Mouse (Mus musculus) gastrocnemius, adult 2 months (tissue): ENCODE results near the gene Erap1. TPM values are rescaled to one million over a fixed set of nuclear protein-coding genes. Genes with fewer than 3 reads are reported as not detected.

Experiments
- DNase-seq: peaks from one replicate; pipeline ENCODE4 v3.0.0; 2022
- H3K27ac ChIP-seq: fragments of 200-600 bp; 2 replicates; pipeline ENCODE4 v1.8.1; 2022; ENCODE audit warnings: mild to moderate bottlenecking
- H3K4me3 ChIP-seq: fragments of 200-600 bp; 2 replicates; pipeline ENCODE4 v1.8.1; 2022; ENCODE audit warnings: mild to moderate bottlenecking, moderate library complexity
- CTCF ChIP-seq: fragments of 200-600 bp; IDR thresholded peaks from 2 replicates; pipeline ENCODE4 v1.8.1; 2022; ENCODE audit warnings: antibody characterized with exemption, mild to moderate bottlenecking, moderate library complexity
- intact Hi-C: fragments of 180-260 bp; cut with DNase I; formaldehyde crosslinking; loops from one replicate; pipeline ENCODE4 v1.15.1; 2025
- total RNA-seq, 2 experiments: library from RNA; stranded (reverse); gene quantifications; 2 replicates each; pipeline ENCODE4 v1.2.3; 2021

Erap1 gene
- total RNA-seq, 2 experiments from 2014 or later: 23.5 to 37.2 TPM

GRCm38 (mm10) chr13:74696225-74696624 lies 56.9 kb downstream of the Erap1 start:
- intact Hi-C loops: no loop called here
- no peak overlapping the region for H3K4me3 ChIP-seq
- TF ChIP-seq CTCF: no peak
- H3K27ac ChIP-seq: no peak overlapping the region
- DNase-seq: no peak

- DNase-seq: no peak
- Histone ChIP-seq H3K4me3 (no peak overlapping the region), H3K27ac (no peak overlapping the region)
- no peak for TF ChIP-seq CTCF
- intact Hi-C loops: no loop called here
Observed at GRCm38 (mm10) chr13:74719002-74719401, 79.6 kb downstream of the Erap1 start.

- intact Hi-C loops: no loop called here
- TF ChIP-seq CTCF: no peak
- H3K27ac ChIP-seq: no peak overlapping the region
- no peak for DNase-seq
- H3K4me3 ChIP-seq: no peak overlapping the region
Observed at GRCm38 (mm10) chr13:74733726-74734125, 94.4 kb downstream of the Erap1 start.

DNA sequence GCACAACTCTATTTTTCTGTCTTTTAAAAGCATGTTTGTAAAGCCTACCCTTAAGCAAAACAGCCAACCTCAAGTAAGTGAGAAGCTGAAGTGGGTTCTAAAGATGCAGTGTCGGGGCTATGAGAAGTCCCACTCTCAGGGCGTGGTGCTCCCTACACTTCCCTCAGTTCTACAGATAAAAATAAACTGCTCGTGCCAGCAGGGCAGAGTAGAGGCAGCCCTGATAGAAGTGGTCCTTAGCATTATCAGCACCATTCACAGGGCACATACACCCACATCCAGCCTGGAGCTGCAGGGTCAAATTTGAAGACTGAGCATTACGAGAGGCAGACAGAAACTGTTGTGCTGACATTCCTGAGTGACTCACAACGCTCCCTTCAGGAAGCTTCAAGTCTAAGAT lies 96.5 kb downstream of the Erap1 start:
- no peak for TF ChIP-seq CTCF
- no peak overlapping the region for H3K27ac ChIP-seq
- intact Hi-C loops: no loop called here
- H3K4me3 ChIP-seq: no peak overlapping the region
- no peak for DNase-seq

DNA sequence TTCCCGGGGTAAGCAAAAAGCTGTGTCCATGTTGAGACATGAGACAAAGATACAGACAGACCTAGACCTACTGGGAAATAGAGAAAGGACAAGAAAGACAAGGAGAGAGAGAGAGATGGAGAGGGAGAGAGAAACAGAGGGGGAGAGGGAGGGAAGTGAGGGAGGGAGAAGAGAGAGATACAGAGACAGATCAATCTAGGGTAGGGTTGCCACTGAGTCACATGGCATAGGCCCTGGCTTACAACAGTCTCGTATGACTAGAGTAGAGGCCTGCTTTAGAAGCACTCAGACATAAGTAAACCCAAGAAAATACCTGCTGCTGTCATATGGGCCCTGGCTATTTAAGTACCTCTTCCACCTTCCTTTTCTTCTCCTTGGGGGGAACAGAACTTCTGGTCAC lies 97.0 kb downstream of the Erap1 start:
- Histone ChIP-seq H3K4me3 (no peak overlapping the region), H3K27ac (no peak overlapping the region)
- no peak for TF ChIP-seq CTCF
- no peak for DNase-seq
- intact Hi-C loops: no loop called here

Other genes starting within 250 kb of the Erap1 start
- gene Zfp72, start 248.7 kb upstream of the Erap1 start, total RNA-seq: 1 to 10 TPM; 2.6 to 3.7 TPM
- gene Ftl1-ps1, start 239.9 kb upstream of the Erap1 start, total RNA-seq: 100 to 1,000 TPM; 186 to 274 TPM
- 1 to 10 TPM; 6.7 to 7.5 TPM for gene Zfp825, start 145.6 kb upstream of the Erap1 start, total RNA-seq
- gene Cast, start 169.2 kb downstream of the Erap1 start, total RNA-seq: 10 to 100 TPM; 97.9 to 99.9 TPM